Mouse (Mus musculus) heart, embryonic 14.5 days (tissue): ENCODE measurements around the gene Phldb2. TPM values are rescaled to one million over a fixed set of nuclear protein-coding genes. Genes with fewer than 3 reads are reported as not detected.
A peak's percentile ranks its signal among the peaks of the same experiment; 100 is the strongest.

ENCODE experiments used
- ATAC-seq: fragments of 200-750 bp; cut with Nextera tagmentation; 2 replicates; pipeline ENCODE4 v1.8.0; 2017; ENCODE audit warnings: low read depth, moderate TSS enrichment; ENCODE audit not compliant: insufficient number of reproducible peaks, insufficient read depth, low FRiP score
- H3K27ac ChIP-seq, 2 experiments: fragments of 200-500 bp in 1 of 2; fragments of 300-500 bp in 1 of 2; sonication (generic) in 1 of 2; replicated peaks in 1 of 2; 2 replicates each; pipeline ENCODE4 v1.5.1; 2012 to 2014; ENCODE audit warnings: low read depth in 2 of 2, low read length in 2 of 2, control low read depth in 1 of 2, mild to moderate bottlenecking in 1 of 2, mixed read lengths in 1 of 2; ENCODE audit not compliant: control insufficient read depth in 1 of 2, insufficient read depth in 1 of 2
- H3K27me3 ChIP-seq: fragments of 300-500 bp; sonication (generic); 2 replicates; pipeline ENCODE4 v1.6.1; 2014; ENCODE audit warnings: mild to moderate bottlenecking, low read length, control low read depth; ENCODE audit not compliant: control insufficient read depth, insufficient read depth
- H3K36me3 ChIP-seq: fragments of 300-500 bp; sonication (generic); 2 replicates; pipeline ENCODE4 v1.6.1; 2014; ENCODE audit warnings: mild to moderate bottlenecking, control low read depth, low read length, mixed read lengths; ENCODE audit not compliant: control insufficient read depth, insufficient read depth
- H3K4me1 ChIP-seq, 2 experiments: fragments of 200-500 bp in 1 of 2; fragments of 300-500 bp in 1 of 2; sonication (generic) in 1 of 2; 2 replicates each; pipeline ENCODE4 v1.6.1; 2012 to 2014; ENCODE audit warnings: low read length in 2 of 2, control low read depth in 1 of 2, mixed read lengths in 1 of 2; ENCODE audit not compliant: control insufficient read depth in 2 of 2, insufficient read depth in 2 of 2
- H3K4me2 ChIP-seq: fragments of 300-500 bp; sonication (generic); 2 replicates; pipeline ENCODE4 v1.6.1; 2014; ENCODE audit warnings: mild to moderate bottlenecking, low read length
- H3K4me3 ChIP-seq, 2 experiments: fragments of 200-500 bp in 1 of 2; fragments of 300-500 bp in 1 of 2; sonication (generic) in 1 of 2; 2 replicates each; pipeline ENCODE4 v1.5.1; 2012 to 2014; ENCODE audit warnings: low read length in 2 of 2, mild to moderate bottlenecking in 2 of 2, control low read depth in 1 of 2, low read depth in 1 of 2, moderate library complexity in 1 of 2; ENCODE audit not compliant: control insufficient read depth in 1 of 2, insufficient read depth in 1 of 2
- H3K9ac ChIP-seq: fragments of 300-500 bp; sonication (generic); 2 replicates; pipeline ENCODE4 v1.6.1; 2014; ENCODE audit warnings: mild to moderate bottlenecking, low read length
- H3K9me3 ChIP-seq: fragments of 300-500 bp; sonication (generic); 2 replicates; pipeline ENCODE4 v1.6.1; 2016; ENCODE audit warnings: low read length, control low read depth; ENCODE audit not compliant: control insufficient read depth
- WGBS: fragments of 180-500 bp; shearing (Covaris S2); extraction: QIAGEN DNeasy Blood & Tissue Kit; methylation state at CpG from one replicate; pipeline ENCODE4 v1.1.7; 2014; 5-methylcytosine and 5-hydroxymethylcytosine counted together
- polyA plus RNA-seq: library from polyadenylated mRNA; unstranded; fragments of >200 nt; fragmentation: Nextera tagmentation; extraction: Ambion mirVana; gene quantifications from 2 replicates; pipeline ENCODE4 v1.2.1, GENCODE M21; 2014

The Phldb2 gene
- polyA plus RNA-seq, 1 experiment from 2014 or later, result 42.9 TPM

DNA sequence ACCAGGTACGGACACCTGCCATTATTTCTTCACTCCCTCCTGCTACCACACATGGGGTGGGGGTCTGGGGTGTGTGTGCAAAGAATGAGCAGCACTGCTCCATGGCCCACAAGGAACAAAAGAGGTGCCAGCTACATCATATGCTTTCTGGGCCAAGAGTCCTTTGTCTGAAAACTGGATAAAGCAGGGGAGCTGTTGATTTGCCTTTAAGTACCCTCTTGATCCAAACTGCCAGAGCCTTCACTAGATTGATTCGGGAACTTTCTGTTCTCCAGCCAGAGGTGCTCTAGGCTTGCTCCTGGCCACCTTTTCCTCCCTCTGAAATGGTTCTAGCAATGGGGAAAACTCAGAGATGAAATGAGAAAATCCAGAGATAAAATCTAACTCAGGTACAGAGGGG lies 164.1 kb downstream of the Phldb2 start:
- no peak overlapping the region for H3K9ac ChIP-seq
- no peak for ATAC-seq
- no peaks in the 10 kb centered on the region for H3K4me1 ChIP-seq
- no peak overlapping the region for H3K4me3 ChIP-seq
- peaks cover 88% of the 10 kb centered on the region for H3K36me3 ChIP-seq
- WGBS, result 59% methylated on average over 2 of the region's 2 CpGs
- H3K27ac ChIP-seq, result no peak overlapping the region
- no peaks in the 10 kb centered on the region for H3K27me3 ChIP-seq
- no peak overlapping the region for H3K4me2 ChIP-seq
- no peaks in the 10 kb centered on the region for H3K9me3 ChIP-seq

- Histone ChIP-seq H3K4me1 (no peaks in the 10 kb centered on the region), H3K27me3 (no peaks in the 10 kb centered on the region), H3K9ac (no peak overlapping the region), H3K27ac (no peak overlapping the region), H3K4me2 (no peak overlapping the region), H3K9me3 (no peaks in the 10 kb centered on the region), H3K4me3 (no peak overlapping the region), H3K36me3 (peaks cover 86% of the 10 kb centered on the region)
- ATAC-seq, result no peak
- 77% methylated on average over 6 of the region's 6 CpGs for WGBS
These were observed 165.7 kb downstream of the Phldb2 start for GRCm38 (mm10) chr16:45787650-45788049.

GRCm38 (mm10) chr16:45786639-45787038 lies 166.8 kb downstream of the Phldb2 start:
- WGBS, result 30% methylated on average over 8 of the region's 8 CpGs
- Histone ChIP-seq H3K9ac (no peak overlapping the region), H3K4me3 (no peak overlapping the region), H3K27me3 (no peaks in the 10 kb centered on the region), H3K36me3 (peaks cover 87% of the 10 kb centered on the region), H3K27ac (0 out of 4 replicates have a peak overlapping the region, but pooled peaks of 1 of the 2 experiments have one; percentile 3), H3K4me1 (no peaks in the 10 kb centered on the region), H3K4me2 (no peak overlapping the region), H3K9me3 (no peaks in the 10 kb centered on the region)
- no peak for ATAC-seq

- H3K27ac ChIP-seq, result no peak overlapping the region
- no peaks in the 10 kb centered on the region for H3K9me3 ChIP-seq
- H3K36me3 ChIP-seq, result peaks cover 96% of the 10 kb centered on the region
- no peaks in the 10 kb centered on the region for H3K4me1 ChIP-seq
- no peak overlapping the region for H3K4me3 ChIP-seq
- H3K9ac ChIP-seq, result no peak overlapping the region
- H3K27me3 ChIP-seq, result no peaks in the 10 kb centered on the region
- WGBS, result 73% methylated on average over 6 of the region's 6 CpGs
- ATAC-seq, result no peak
- H3K4me2 ChIP-seq, result no peak overlapping the region
These were observed 173.4 kb downstream of the Phldb2 start for GRCm38 (mm10) chr16:45780001-45780400.

DNA sequence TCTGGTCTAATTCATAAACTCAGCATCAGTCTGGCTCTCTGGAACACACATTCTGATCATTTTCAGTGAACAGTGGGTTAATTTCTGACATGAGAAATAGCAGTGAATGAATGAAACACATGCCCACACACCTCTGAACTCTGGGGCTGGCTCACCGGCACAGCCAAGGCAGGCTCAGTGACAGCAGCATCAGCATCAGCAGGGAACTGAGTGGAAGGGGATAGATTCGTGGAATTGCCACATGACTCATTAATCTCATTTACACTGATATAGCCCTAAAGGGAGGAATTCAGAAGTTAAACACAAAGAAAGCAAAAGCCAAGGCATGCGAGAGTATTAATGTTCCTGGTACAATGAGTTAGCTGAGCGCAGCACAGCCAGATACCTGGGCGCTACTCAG lies 178.6 kb downstream of the Phldb2 start:
- no peak overlapping the region for H3K4me3 ChIP-seq
- H3K4me2 ChIP-seq, result no peak overlapping the region
- H3K27ac ChIP-seq, result no peak overlapping the region
- H3K9me3 ChIP-seq, result no peaks in the 10 kb centered on the region
- no peaks in the 10 kb centered on the region for H3K4me1 ChIP-seq
- peaks cover 98% of the 10 kb centered on the region for H3K36me3 ChIP-seq
- ATAC-seq, result no peak
- WGBS, result 86% methylated on average over 5 of the region's 5 CpGs
- H3K27me3 ChIP-seq, result no peaks in the 10 kb centered on the region
- no peak overlapping the region for H3K9ac ChIP-seq

DNA sequence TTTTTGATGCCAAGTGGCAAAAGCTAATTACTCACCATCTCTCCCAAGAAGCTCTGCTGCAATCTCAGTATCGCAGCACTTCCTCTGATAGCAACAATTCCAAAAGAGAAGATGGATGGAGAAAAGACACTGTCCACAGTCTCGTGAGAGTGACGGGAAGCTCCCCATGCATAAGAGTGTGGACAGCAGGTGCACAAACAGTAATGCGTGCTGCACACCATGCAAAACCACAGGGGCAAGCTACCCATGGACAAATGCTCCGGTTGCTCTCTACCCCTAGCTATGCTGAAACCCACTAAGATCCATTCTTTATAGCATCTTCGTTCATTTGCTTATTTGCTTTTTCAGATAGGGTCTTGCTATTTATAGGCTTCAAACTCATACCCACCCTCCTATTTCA lies 182.5 kb downstream of the Phldb2 start:
- 88% methylated on average over 6 of the region's 6 CpGs for WGBS
- no peak overlapping the region for H3K4me3 ChIP-seq
- no peak overlapping the region for H3K27ac ChIP-seq
- no peaks in the 10 kb centered on the region for H3K27me3 ChIP-seq
- no peaks in the 10 kb centered on the region for H3K9me3 ChIP-seq
- no peak overlapping the region for H3K4me2 ChIP-seq
- no peaks in the 10 kb centered on the region for H3K4me1 ChIP-seq
- peaks cover 93% of the 10 kb centered on the region for H3K36me3 ChIP-seq
- no peak for ATAC-seq
- no peak overlapping the region for H3K9ac ChIP-seq

GRCm38 (mm10) chr16:45767853-45768640 lies 185.4 kb downstream of the Phldb2 start:
- WGBS, result 60% methylated on average over 10 of the region's 10 CpGs
- H3K36me3 ChIP-seq, result peaks cover 90% of the 10 kb centered on the region
- no peaks in the 10 kb centered on the region for H3K9me3 ChIP-seq
- no peak overlapping the region for H3K9ac ChIP-seq
- H3K4me1 ChIP-seq, result peaks cover 0 to 4% of the 10 kb centered on the region in 2 experiments; a peak in 2 of 4 replicates
- H3K4me2 ChIP-seq, result no peak overlapping the region
- ATAC-seq, result no peak
- H3K4me3 ChIP-seq, result no peak overlapping the region
- H3K27me3 ChIP-seq, result no peaks in the 10 kb centered on the region
- H3K27ac ChIP-seq, result peak overlapping the region in 1 of 2 experiments; percentile 11; a peak in 2 of 4 replicates

GRCm38 (mm10) chr16:45767434-45767833 lies 186.0 kb downstream of the Phldb2 start:
- 66% methylated on average over 4 of the region's 4 CpGs for WGBS

More at GRCm38 (mm10) chr16:45767434-45767833, 186.0 kb downstream of the Phldb2 start:
- Histone ChIP-seq H3K27ac (no peak overlapping the region; a peak in 1 of 4 replicates), H3K27me3 (no peaks in the 10 kb centered on the region), H3K36me3 (peaks cover 90% of the 10 kb centered on the region), H3K4me2 (no peak overlapping the region), H3K9ac (no peak overlapping the region), H3K4me1 (peaks cover 0 to 7% of the 10 kb centered on the region in 2 experiments; a peak in 2 of 4 replicates), H3K4me3 (no peak overlapping the region), H3K9me3 (no peaks in the 10 kb centered on the region)
- no peak for ATAC-seq
